Mouse (Mus musculus) NIH3T3 (cell line): ENCODE results near the gene Peli2.

ENCODE experiments used
- DNase-seq: peaks from one replicate; pipeline ENCODE4 v3.0.0-alpha.2; 2012; ENCODE audit warnings: low read depth

Peli2 gene

GRCm38 (mm10) chr14:48190946-48191345 is 70.3 kb downstream of the Peli2 start:
- DNase-seq: no peak

DNA sequence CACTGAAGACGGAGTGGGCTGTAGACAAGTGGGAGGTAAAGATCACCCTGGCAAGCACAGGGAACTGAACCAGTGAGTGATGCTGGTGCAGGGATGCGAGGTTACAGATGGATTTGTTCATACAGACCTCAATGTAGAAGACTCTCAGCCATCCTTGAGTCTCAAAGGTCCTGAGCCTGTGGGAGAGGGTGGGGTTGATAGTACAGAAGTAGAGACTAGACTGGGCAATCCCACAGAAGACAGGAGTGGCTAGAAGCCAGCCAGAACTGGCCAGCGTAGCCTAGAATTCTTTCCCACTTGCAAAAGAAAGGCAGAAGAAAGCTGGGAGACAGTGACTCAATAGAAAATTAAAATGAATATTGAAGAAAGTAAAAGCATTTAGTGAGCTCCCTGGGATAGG is 71.3 kb downstream of the Peli2 start:
- no peak for DNase-seq

GRCm38 (mm10) chr14:48196804-48197203 is 76.2 kb downstream of the Peli2 start:
- peak; percentile 31 for DNase-seq

DNA sequence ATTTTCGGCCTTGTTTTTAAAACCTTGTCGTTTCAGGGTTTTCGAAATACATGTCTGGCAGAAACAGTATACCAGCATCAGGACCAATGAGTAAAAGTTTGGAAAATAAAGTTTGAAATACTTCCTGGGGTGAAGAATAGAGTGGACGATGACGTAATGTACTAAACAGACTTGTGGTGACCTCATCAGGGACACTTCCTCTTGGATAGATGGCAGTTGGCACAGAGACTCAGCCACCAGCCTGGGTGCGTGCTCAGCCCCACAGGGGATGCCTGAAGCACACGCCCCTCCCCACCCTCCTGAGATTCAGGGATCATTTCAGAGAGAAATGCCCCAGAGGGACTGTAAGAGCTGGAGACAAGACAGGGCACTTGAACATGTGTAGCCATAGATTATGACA is 76.7 kb downstream of the Peli2 start:
- DNase-seq: no peak

DNA sequence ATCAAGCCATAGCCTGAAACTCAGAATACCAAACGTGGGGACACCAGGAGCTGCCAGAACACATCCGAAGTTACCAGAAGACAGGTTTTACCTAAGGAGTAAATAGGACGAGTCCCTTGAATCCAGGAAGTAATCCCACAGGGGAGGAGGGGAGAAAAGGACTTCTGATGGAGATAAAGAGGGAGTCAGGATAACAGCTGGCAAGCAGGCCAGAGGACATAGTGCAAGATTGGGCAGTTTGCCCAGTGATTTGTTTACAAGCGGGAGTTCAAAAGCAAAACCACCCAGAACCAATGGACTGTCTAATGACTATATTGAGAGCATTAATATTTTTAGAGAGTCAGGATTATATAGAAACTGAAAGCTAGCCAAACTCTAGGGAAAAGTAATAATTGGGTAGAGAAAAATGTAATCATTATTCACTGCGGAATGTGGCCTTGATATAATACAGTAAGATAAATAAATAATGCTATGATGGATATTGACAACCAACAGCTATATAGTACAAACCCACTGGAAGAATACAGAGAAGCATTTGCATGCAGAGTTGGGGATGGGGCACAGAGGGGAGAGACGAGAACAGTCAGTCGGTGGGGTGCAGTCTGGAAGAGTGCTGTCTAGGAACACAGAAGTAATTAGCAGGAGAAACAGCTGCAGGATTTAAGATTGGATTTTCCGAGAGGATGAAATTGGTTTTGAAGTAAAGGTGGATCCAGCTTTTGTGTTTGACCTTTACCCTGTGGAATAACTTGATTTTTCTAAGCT is 77.7 kb downstream of the Peli2 start:
- DNase-seq: peak; percentile 57

DNA sequence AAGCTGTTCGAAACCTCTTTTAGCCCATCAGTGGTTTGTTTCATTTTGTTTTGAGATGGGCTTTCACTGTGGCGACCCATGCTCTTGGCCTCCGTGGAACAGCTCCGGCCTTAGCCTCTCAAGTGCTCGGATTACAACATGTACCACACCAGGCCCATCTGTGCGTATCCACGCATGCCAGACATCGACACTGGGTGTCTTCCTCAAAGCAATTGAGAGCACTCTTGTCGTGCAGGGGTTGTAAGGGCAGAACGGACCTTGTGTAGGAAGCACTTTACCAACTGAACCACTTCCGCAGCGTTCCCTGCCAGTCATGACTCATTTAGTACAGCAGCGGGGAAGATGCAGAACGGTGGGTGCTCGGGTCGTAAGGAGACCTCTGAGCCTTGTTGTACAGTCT is 78.3 kb downstream of the Peli2 start:
- DNase-seq: no peak

- no peak for DNase-seq
Observed at GRCm38 (mm10) chr14:48199506-48199905, 78.9 kb downstream of the Peli2 start.

GRCm38 (mm10) chr14:48200291-48200690 is 79.7 kb downstream of the Peli2 start:
- no peak for DNase-seq

DNA sequence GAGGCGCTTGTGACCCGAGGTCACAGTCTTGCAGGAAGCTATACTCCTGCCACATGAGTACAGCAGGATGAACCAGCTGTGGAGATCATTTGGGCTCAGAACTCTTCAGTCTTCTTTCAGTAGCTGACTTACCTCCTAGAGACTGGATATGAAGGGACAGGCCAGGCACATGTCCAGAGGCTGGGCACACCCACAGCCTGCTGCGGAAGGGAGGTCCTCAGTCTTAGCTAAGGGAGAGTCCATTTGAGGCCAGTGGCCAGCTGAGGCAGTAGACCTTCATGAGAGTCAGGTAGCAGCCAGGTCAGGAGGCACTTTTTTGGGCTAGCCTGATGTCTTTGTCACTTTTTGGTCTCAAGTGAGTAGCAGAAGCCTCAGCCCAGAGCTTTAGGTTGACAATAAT is 80.2 kb downstream of the Peli2 start:
- DNase-seq: no peak

- DNase-seq: no peak
Observed at GRCm38 (mm10) chr14:48201403-48201802, 80.8 kb downstream of the Peli2 start.

DNA sequence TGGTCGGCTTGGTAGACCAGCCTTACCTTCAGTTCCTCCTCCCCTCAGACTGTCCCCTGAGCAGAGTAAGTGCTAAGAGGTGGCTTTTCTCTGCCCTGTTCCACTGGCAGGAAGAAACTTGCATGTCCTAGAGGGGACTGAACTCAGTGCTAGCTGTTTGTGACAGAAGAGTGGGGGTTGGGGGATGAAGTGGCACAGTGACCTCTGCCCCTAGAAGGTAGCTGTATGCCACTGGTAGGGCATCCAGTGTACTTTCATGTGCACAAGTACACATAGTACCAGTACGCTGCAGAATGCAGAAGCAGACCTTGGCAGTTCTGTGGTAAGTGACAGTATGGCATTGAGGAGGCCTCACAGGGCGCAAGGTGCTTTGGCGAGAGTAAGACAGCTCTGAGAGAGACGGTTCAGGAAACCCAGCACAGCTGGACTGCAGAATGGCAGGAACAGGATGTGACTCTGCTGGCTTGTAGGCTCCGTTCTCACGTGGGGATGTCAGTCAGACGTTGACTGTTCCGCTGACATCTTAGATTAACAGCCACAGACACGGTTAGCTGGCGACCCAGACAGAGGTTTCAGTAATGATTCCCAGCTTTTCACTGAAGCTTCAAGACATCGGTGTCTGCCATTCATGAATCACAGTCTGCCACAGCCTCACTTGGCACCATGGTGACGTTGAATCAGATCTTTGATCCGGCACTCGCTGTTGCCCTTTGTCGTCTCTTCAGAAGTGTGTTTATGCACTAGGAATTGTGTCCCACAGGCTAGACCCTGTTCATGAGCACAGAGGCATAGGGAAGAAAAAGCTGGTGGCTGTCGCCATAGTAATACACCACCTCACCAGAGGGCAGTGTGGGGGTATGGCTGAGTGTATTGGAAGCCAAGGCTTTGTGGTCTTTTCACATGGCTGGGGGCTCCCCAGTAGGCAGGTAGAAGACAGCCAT is 81.7 kb downstream of the Peli2 start:
- DNase-seq: no peak

DNA sequence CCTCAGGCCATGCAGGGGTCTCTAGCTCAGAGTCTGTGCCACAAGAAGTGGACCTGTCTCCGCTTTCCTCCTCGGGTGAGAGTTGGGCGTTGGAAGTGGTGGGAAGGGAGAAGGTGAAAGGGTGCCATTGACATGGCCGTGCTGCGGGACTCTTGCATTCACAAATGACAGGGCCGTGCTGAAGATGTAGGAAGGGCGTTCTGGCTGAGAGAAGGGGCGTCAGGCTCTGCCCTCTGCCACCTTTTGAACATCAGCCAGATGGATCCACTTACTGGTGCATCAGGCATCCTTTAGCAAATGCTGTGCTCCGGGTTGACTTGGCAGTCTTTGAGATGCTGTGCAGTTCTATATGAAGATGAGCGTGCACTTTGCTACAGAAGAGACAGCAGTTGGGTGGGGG is 84.4 kb downstream of the Peli2 start:
- DNase-seq: no peak

GRCm38 (mm10) chr14:48205635-48206034 is 85.0 kb downstream of the Peli2 start:
- no peak for DNase-seq

DNA sequence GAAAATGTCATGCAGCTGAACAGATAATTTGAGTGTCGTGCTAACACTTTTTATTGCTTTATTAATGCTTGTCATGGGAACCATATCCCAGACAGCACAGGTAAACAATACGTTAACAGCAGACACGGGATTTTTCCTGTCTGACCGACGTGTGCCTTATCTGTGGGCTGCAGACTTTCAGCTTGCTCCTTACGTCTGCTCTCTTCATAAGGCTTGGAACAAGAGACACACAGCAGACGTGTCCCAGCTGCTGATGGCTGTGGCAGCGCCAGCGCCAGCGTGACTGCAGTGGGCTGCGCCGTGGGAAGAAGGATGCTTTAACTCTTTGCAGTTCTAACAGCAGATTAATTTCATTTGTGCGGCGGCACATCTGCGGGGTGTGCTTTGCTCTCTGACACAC is 86.5 kb downstream of the Peli2 start:
- DNase-seq: no peak

DNA sequence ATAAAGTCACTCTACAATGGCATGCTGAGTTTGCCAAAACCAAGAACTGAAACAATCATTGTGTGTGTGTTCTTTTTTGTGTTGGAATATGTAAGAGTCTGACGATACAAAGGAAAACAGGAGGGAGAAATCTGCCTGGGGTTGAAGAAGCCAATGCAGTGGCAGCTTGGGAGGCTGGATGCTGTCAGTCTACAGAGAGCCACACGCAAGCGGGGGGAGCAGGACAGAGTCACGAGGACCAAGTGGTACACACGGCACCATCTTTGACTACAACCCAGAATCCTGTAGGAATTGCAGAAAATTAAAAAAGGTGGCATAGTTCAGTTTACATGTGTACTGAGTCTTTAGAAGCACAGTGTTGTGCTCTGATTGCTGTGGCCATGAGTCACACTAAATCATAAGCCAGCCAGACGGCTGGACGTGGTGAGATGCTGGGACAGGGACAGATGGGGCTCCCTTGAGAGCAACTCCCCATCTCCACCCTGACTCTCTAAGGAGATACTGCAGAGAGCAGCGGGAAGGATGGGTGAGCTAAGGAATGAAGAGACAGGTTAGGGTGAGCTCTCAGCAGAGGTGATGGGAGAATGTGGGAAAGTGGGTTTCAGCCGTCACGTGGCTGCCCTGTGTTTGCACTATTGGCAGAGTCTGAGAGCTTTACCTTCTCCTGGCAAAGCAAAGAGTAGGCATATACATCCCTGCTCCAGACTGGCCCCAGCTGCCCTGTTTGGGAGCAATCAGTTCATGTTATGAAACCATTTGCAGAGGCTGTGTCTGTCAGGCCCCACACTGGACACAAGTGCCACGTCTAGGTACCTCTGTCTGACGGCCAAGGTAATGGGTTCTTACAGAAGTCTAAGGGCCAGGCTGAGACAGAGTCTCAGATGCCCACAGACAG is 87.4 kb downstream of the Peli2 start:
- no peak for DNase-seq

DNA sequence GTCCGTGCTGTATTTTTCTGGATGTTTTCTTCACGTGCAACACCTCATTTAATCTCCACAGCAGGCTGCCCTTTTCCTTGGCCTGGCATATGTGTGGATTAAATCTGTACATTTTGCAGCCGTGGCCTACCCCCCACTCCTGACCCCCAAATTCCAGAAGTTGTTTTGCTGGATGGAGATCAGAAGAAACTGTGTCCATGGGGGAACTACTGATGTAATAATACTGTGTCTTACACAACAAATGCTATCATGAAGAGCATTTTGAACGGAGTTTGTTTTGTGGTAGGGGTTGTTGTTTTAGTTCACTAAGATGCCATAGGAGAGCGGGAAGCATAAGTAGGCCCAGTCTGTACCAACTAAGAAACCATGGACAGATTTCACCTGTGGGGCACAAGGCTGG is 88.8 kb downstream of the Peli2 start:
- no peak for DNase-seq

DNA sequence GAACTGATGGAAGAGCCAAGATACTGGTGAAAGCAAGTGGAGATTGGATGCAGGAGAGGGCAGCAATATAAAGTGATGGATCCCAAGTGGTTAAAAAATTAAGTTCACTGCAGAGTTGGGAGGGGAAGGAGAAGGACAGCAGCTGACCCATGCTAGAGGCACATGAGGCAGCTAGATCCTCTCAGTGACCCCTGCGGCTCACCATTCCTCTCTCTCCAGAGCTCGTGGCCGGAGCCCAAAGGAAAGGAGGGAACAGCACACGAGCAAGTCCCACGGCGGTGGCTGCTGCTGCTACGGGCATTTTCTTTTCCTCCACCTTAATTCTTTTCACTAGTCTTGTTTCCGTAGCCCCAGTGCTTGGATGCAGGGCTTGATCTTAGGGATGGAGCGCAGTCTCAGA is 89.5 kb downstream of the Peli2 start:
- DNase-seq: no peak

DNA sequence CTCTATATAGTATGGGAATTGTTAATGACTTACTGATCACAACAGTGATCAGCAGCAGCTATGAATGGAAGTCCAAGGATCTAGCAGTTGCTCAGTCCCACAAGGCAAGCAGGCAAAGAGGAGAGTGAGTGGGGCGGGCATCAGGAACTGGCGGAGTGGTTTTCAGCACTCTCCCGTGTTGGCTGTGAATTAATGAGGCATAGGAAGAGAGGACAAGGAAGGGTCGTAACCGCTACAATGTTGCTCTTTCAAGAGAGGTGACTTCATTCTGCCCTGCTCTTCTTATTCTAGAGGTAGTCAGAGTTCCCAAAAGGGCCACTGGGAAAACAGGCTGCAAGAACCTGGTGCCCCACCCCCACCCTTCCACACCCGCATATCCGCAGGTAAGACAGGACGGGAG is 90.9 kb downstream of the Peli2 start:
- no peak for DNase-seq

DNA sequence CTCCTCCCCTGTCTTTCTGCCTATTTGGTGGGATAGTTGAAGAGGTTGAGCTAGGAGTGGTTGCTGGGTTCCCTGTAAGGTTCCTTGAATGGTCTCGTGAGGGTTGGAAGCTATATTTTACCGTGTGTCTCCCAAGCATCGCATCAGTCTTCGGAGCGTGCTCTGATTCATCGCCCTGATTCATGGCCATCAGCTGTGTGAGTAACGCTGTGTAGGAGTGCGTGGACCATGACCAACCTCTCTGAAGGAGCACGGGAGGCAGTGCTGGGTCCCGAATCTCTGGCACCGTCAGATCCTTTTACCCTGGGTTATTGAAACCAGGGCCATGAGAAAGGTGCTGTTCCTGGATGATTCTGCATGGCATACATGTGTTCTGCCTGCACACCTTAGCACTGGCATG is 92.2 kb downstream of the Peli2 start:
- no peak for DNase-seq

- DNase-seq: no peak
Observed at GRCm38 (mm10) chr14:48213593-48213992, 93.0 kb downstream of the Peli2 start.

GRCm38 (mm10) chr14:48222051-48222450 is 101.4 kb downstream of the Peli2 start:
- DNase-seq: no peak

GRCm38 (mm10) chr14:48222684-48223083 is 102.1 kb downstream of the Peli2 start:
- DNase-seq: no peak
